Comparison of ENCODE assay signal across 34 mouse cellular contexts in genomic region chr5:122086121-122086520, GRCm38 (mm10). TPM values are rescaled to one million over a fixed set of nuclear protein-coding genes. Genes with fewer than 3 reads are reported as not detected.
DNase-seq lines count a peak whose midpoint lies in the region; ATAC-seq and TF ChIP-seq lines count a peak whose summit lies in the region.
"Had no signal": no experiment of that assay in that cellular context is flagged by ENCODE, and none has a peak within 500 bp of the region (broad histone marks: within the 10 kb centered on the region; RNA-seq: fewer than 3 reads in every experiment).

No protein-coding gene starts in this region.

- ATAC-seq in forebrain, embryonic 15.5 days (replicated peaks): no peak; the same call in 1 of the 2 replicates
- no peak for ATAC-seq in heart, embryonic 13.5 days (ENCODE audit: extremely low read depth, insufficient number of reproducible peaks, low FRiP score, low TSS enrichment)
- no peak for ATAC-seq in limb, embryonic 14.5 days (ENCODE audit: low FRiP score, low read depth)
- ATAC-seq: CD4-positive, CD25-positive, alpha-beta regulatory T cell, adult 4 months; intestine, postnatal 0 days had no signal

- no peaks in the 10 kb centered on the region for H3K9me3 ChIP-seq in forebrain, embryonic 15.5 days
- H3K9me3 ChIP-seq in forebrain, embryonic 10.5 days: no peaks in the 10 kb centered on the region
- H3K9me3 ChIP-seq in heart, embryonic 13.5 days: no peaks in the 10 kb centered on the region
- no peaks in the 10 kb centered on the region for H3K9me3 ChIP-seq in limb, embryonic 14.5 days (ENCODE audit: control insufficient read depth, low read length)
- H3K9me3 ChIP-seq in limb, embryonic 10.5 days (replicated peaks): no peaks in the 10 kb centered on the region
- H3K9me3 ChIP-seq: liver, embryonic 15.5 days; neural tube, embryonic 15.5 days had no signal

- no peaks in the 10 kb centered on the region for H3K27me3 ChIP-seq in forebrain, embryonic 15.5 days
- H3K27me3 ChIP-seq in forebrain, embryonic 10.5 days (ENCODE audit: poor library complexity, severe bottlenecking): 0 out of 2 replicates have a peak, but pooled peaks cover 3% of the 10 kb centered on the region
- H3K27me3 ChIP-seq in heart, embryonic 13.5 days (replicated peaks): peaks cover 8% of the 10 kb centered on the region
- no peaks in the 10 kb centered on the region for H3K27me3 ChIP-seq in limb, embryonic 14.5 days (ENCODE audit: control insufficient read depth, insufficient read depth, low read length)
- no peaks in the 10 kb centered on the region for H3K27me3 ChIP-seq in limb, embryonic 10.5 days (ENCODE audit: low read depth, poor library complexity, severe bottlenecking)
- H3K27me3 ChIP-seq: liver, embryonic 15.5 days; neural tube, embryonic 15.5 days had no signal

- DNase-seq in forebrain, embryonic 10.5 days (ENCODE audit: extremely low spot score, low spot score): no peak
- no peak for DNase-seq in heart, adult 8-10 months (ENCODE audit: low spot score)
- DNase-seq in limb, embryonic 14.5 days (ENCODE audit: low spot score): peak; percentile 40
- DNase-seq in limb, embryonic 10.5 days (ENCODE audit: low spot score): no peak
- DNase-seq in cerebellum, postnatal 36 days: no peak
- DNase-seq: cerebellum, adult 2 months; cerebellum, postnatal 14 days; gastrocnemius, postnatal 10 days; kidney, adult 9 months; kidney, postnatal 14 days; layer of hippocampus, adult 9-11 months; lung, embryonic 14.5 days; lung, postnatal 14 days; midbrain, embryonic 14.5 days; retina, postnatal 1 day; right cerebral cortex, postnatal 14 days; thymus, postnatal 4 days had no signal

- H3K4me3 ChIP-seq in forebrain, embryonic 15.5 days: no peak overlapping the region
- H3K4me3 ChIP-seq in forebrain, embryonic 10.5 days: no peak overlapping the region
- H3K4me3 ChIP-seq in heart, embryonic 13.5 days: no peak overlapping the region
- H3K4me3 ChIP-seq in limb, embryonic 14.5 days (replicated peaks; ENCODE audit: low read length): no peak overlapping the region
- H3K4me3 ChIP-seq in limb, embryonic 10.5 days: no peak overlapping the region
- H3K4me3 ChIP-seq: liver, embryonic 15.5 days; neural tube, embryonic 15.5 days had no signal

- no peak overlapping the region for H3K9ac ChIP-seq in forebrain, embryonic 15.5 days (replicated peaks)
- H3K9ac ChIP-seq in heart, embryonic 13.5 days: peak overlapping the region; percentile 62; the same call in 1 of the 2 replicates
- 0 out of 2 replicates have a peak overlapping the region, but pooled peaks have one; percentile 5 for H3K9ac ChIP-seq in limb, embryonic 14.5 days (ENCODE audit: low read depth, low read length, severe bottlenecking)
- H3K9ac ChIP-seq: hindbrain, embryonic 14.5 days; liver, embryonic 15.5 days; lung, embryonic 14.5 days; neural tube, embryonic 15.5 days had no signal

- WGBS in forebrain, embryonic 15.5 days: 27% methylated on average over 3 of the region's 3 CpGs
- WGBS in forebrain, embryonic 10.5 days: 84% methylated on average over 3 of the region's 3 CpGs
- 43% methylated on average over 3 of the region's 3 CpGs for WGBS in heart, embryonic 13.5 days
- WGBS in limb, embryonic 14.5 days: 49% methylated on average over 3 of the region's 3 CpGs
- 77% methylated on average over 3 of the region's 3 CpGs for WGBS in limb, embryonic 10.5 days

- peak overlapping the region; percentile 20; the same call in 1 of the 2 replicates for H3K27ac ChIP-seq in forebrain, embryonic 15.5 days (replicated peaks)
- H3K27ac ChIP-seq in forebrain, embryonic 10.5 days: no peak overlapping the region
- H3K27ac ChIP-seq in heart, embryonic 13.5 days (replicated peaks): peak overlapping the region; percentile 33; the same call in 1 of the 2 replicates
- no peak overlapping the region for H3K27ac ChIP-seq in limb, embryonic 14.5 days (replicated peaks; ENCODE audit: low read depth, low read length)
- no peak overlapping the region for H3K27ac ChIP-seq in limb, embryonic 10.5 days
- H3K27ac ChIP-seq: hindbrain, embryonic 14.5 days; liver, embryonic 15.5 days; neural tube, embryonic 15.5 days had no signal

- no peak overlapping the region for H3K4me2 ChIP-seq in forebrain, embryonic 15.5 days (replicated peaks)
- H3K4me2 ChIP-seq in heart, embryonic 13.5 days: no peak overlapping the region
- no peak overlapping the region for H3K4me2 ChIP-seq in limb, embryonic 14.5 days (replicated peaks; ENCODE audit: low read depth, low read length, severe bottlenecking)
- H3K4me2 ChIP-seq: hindbrain, embryonic 14.5 days; liver, embryonic 15.5 days; lung, embryonic 14.5 days; neural tube, embryonic 15.5 days had no signal

- peaks cover 17% of the 10 kb centered on the region for H3K4me1 ChIP-seq in forebrain, embryonic 15.5 days
- H3K4me1 ChIP-seq in forebrain, embryonic 10.5 days: 0 out of 2 replicates have a peak, but pooled peaks cover 3% of the 10 kb centered on the region
- peaks cover 23% of the 10 kb centered on the region for H3K4me1 ChIP-seq in heart, embryonic 13.5 days
- no peaks in the 10 kb centered on the region; the same call in 1 of the 2 replicates for H3K4me1 ChIP-seq in limb, embryonic 14.5 days (ENCODE audit: control insufficient read depth, insufficient read depth, low read length)
- no peaks in the 10 kb centered on the region for H3K4me1 ChIP-seq in limb, embryonic 10.5 days
- H3K4me1 ChIP-seq: neural tube, embryonic 15.5 days had no signal

- TF ChIP-seq POLR2A in limb, embryonic 14.5 days (IDR thresholded peaks at IDR 0.05; ENCODE audit: borderline replicate concordance, extremely low read depth, insufficient read depth, insufficient read length): no peak

- no peaks in the 10 kb centered on the region for H3K36me3 ChIP-seq in forebrain, embryonic 15.5 days
- H3K36me3 ChIP-seq in forebrain, embryonic 10.5 days (replicated peaks): no peaks in the 10 kb centered on the region
- H3K36me3 ChIP-seq in heart, embryonic 13.5 days: no peaks in the 10 kb centered on the region
- no peaks in the 10 kb centered on the region for H3K36me3 ChIP-seq in limb, embryonic 14.5 days (ENCODE audit: control insufficient read depth, insufficient read depth, low read length)
- no peaks in the 10 kb centered on the region for H3K36me3 ChIP-seq in limb, embryonic 10.5 days
- H3K36me3 ChIP-seq: liver, embryonic 15.5 days; neural tube, embryonic 15.5 days had no signal

RNA-seq across cellular contexts. Expression of gene Myl2, which starts 14.6 kb away (rescaled TPM):
- polyA plus RNA-seq in forebrain, embryonic 15.5 days (2015; fragmentation: Nextera tagmentation; extraction: Ambion mirVana): 0.28 and 3.6 TPM in 2 replicates
- polyA plus RNA-seq in forebrain, embryonic 10.5 days (2016; fragmentation: Nextera tagmentation; extraction: Ambion mirVana): not detected in 2 replicates
- polyA plus RNA-seq in heart, embryonic 13.5 days (2015; fragmentation: Nextera tagmentation; extraction: Ambion mirVana): 7,724 and 9,145 TPM in 2 replicates
- total RNA-seq in heart, adult 8-10 months (2022): over 10,000 TPM; 21,987 to 25,864 (median 23,706) TPM
- polyA plus RNA-seq in limb, embryonic 14.5 days (2012; rRNA removed): 9.9 and 17.1 TPM in 2 replicates
- polyA plus RNA-seq in limb, embryonic 14.5 days (2014; fragmentation: Nextera tagmentation; extraction: Ambion mirVana): 5.3 and 11.2 TPM in 2 replicates
- polyA plus RNA-seq in limb, embryonic 10.5 days (2016; fragmentation: Nextera tagmentation; extraction: Ambion mirVana): 3.1 TPM in 2 replicates
- total RNA-seq: adrenal gland, adult 18-20 months; granulocyte monocyte progenitor cell, adult 5-6 weeks; hematopoietic stem cell, adult 5-6 weeks; monocyte, adult 5-6 weeks had no signal
- polyA plus RNA-seq: CD4-positive, CD25-positive, alpha-beta regulatory T cell, adult 4 months; intestine, postnatal 0 days; liver, adult 2 months; small intestine, adult 2 months had no signal

RNA-seq across cellular contexts. Expression of gene Cux2, which starts 36.2 kb away (rescaled TPM):
- 32.3 and 33.7 TPM in 2 replicates for polyA plus RNA-seq in forebrain, embryonic 15.5 days (2015; fragmentation: Nextera tagmentation; extraction: Ambion mirVana)
- polyA plus RNA-seq in forebrain, embryonic 10.5 days (2016; fragmentation: Nextera tagmentation; extraction: Ambion mirVana): 5.0 and 6.5 TPM in 2 replicates
- 4.5 and 4.8 TPM in 2 replicates for polyA plus RNA-seq in heart, embryonic 13.5 days (2015; fragmentation: Nextera tagmentation; extraction: Ambion mirVana)
- 10 to 100 TPM; 16.1 to 21.3 (median 20.0) TPM for total RNA-seq in heart, adult 8-10 months (2022)
- polyA plus RNA-seq in limb, embryonic 14.5 days (2012; rRNA removed): 6.1 and 8.2 TPM in 2 replicates
- 3.0 and 3.2 TPM in 2 replicates for polyA plus RNA-seq in limb, embryonic 14.5 days (2014; fragmentation: Nextera tagmentation; extraction: Ambion mirVana)
- polyA plus RNA-seq in limb, embryonic 10.5 days (2016; fragmentation: Nextera tagmentation; extraction: Ambion mirVana): 2.9 and 4.4 TPM in 2 replicates
- total RNA-seq: hematopoietic stem cell, adult 5-6 weeks; monocyte, adult 5-6 weeks had no signal

RNA-seq across cellular contexts. Expression of gene Ccdc63, which starts 54.5 kb away (rescaled TPM):
- polyA plus RNA-seq in forebrain, embryonic 15.5 days (2015; fragmentation: Nextera tagmentation; extraction: Ambion mirVana): not detected in 2 replicates
- not detected in 2 replicates for polyA plus RNA-seq in forebrain, embryonic 10.5 days (2016; fragmentation: Nextera tagmentation; extraction: Ambion mirVana)
- polyA plus RNA-seq in heart, embryonic 13.5 days (2015; fragmentation: Nextera tagmentation; extraction: Ambion mirVana): 0.36 TPM in 1 of 2 replicates, not detected in the other
- under 1 TPM in 1 of 4 experiments, not detected in 3; 0.37 TPM for total RNA-seq in heart, adult 8-10 months (2022)
- 0.09 and 0.21 TPM in 2 replicates for polyA plus RNA-seq in limb, embryonic 14.5 days (2012; rRNA removed)
- polyA plus RNA-seq in limb, embryonic 14.5 days (2014; fragmentation: Nextera tagmentation; extraction: Ambion mirVana): not detected in 2 replicates
- polyA plus RNA-seq in limb, embryonic 10.5 days (2016; fragmentation: Nextera tagmentation; extraction: Ambion mirVana): not detected in 2 replicates
- total RNA-seq: adrenal gland, postnatal 36 days; gastrocnemius, postnatal 10 days; liver, adult 2 months had no signal
- polyA plus RNA-seq: embryonic facial prominence, embryonic 11.5 days; intestine, postnatal 0 days; limb, embryonic 11.5 days; liver, adult 2 months; midbrain, embryonic 14.5 days; stomach, embryonic 14.5 days had no signal

Comparison
In these comparisons a context has a peak if more than half of its experiments do, and no peak if none do; other contexts are left out.
1. H3K27ac ChIP-seq: peak in forebrain, embryonic 15.5 days (single experiment) and heart, embryonic 13.5 days (single experiment); none in forebrain, embryonic 10.5 days (single experiment), limb, embryonic 14.5 days (single experiment) and limb, embryonic 10.5 days (single experiment).
2. RNA of gene Myl2, which starts 14.6 kb away (polyA plus RNA-seq): 7,724 to 9,145 TPM in heart, embryonic 13.5 days; 5.3 to 17.1 TPM in limb, embryonic 14.5 days, 3.1 TPM in limb, embryonic 10.5 days, 0.28 to 3.6 TPM in forebrain, embryonic 15.5 days and not detected in forebrain, embryonic 10.5 days; every median in the first group is over 100 times any median in the second.